Mouse (Mus musculus): ENCODE measurements around the gene Gpd1. TPM values are rescaled to one million over a fixed set of nuclear protein-coding genes. Genes with fewer than 3 reads are reported as not detected.
A peak's percentile ranks its signal among the peaks of the same experiment; 100 is the strongest.
"Not testable (repeated sequence)": the region's sequence is repeated elsewhere in the genome, so short reads cannot be mapped to it uniquely, and the experiment has no call there.

The Gpd1 gene
- polyA plus RNA-seq, 1 experiment from 2014 or later = 0.54 TPM

GRCm38 (mm10) chr15:99736675-99737074 lies 19.4 kb downstream of the Gpd1 start:
- ATAC-seq (ENCODE audit: insufficient number of reproducible peaks, insufficient read depth, low FRiP score, low TSS enrichment) = no peak
- H3K4me1 ChIP-seq = no peaks in the 10 kb centered on the region
- WGBS = 91% methylated on average over 11 of the region's 11 CpGs
- H3K9me3 ChIP-seq = no peaks in the 10 kb centered on the region
- H3K36me3 ChIP-seq = peaks cover 81% of the 10 kb centered on the region
- no peak overlapping the region for H3K4me2 ChIP-seq (replicated peaks)
- H3K9ac ChIP-seq = no peak overlapping the region
- H3K27me3 ChIP-seq = no peaks in the 10 kb centered on the region
- no peak overlapping the region for H3K27ac ChIP-seq
- H3K4me3 ChIP-seq = no peak overlapping the region

- no peak for ATAC-seq (ENCODE audit: insufficient number of reproducible peaks, insufficient read depth, low FRiP score, low TSS enrichment)
- Histone ChIP-seq H3K36me3 (peaks cover 85% of the 10 kb centered on the region), H3K4me1 (no peaks in the 10 kb centered on the region), H3K9me3 (no peaks in the 10 kb centered on the region), H3K27ac (no peak overlapping the region), H3K4me2 (replicated peaks) (no peak overlapping the region), H3K9ac (no peak overlapping the region), H3K27me3 (no peaks in the 10 kb centered on the region), H3K4me3 (no peak overlapping the region)
- WGBS = 92% methylated on average over 4 of the region's 4 CpGs
These were observed 22.9 kb downstream of the Gpd1 start for GRCm38 (mm10) chr15:99740229-99740628.

GRCm38 (mm10) chr15:99754204-99754603 lies 36.9 kb downstream of the Gpd1 start:
- no peaks in the 10 kb centered on the region for H3K4me1 ChIP-seq

GRCm38 (mm10) chr15:99767467-99767866 lies 50.2 kb downstream of the Gpd1 start:
- Histone ChIP-seq H3K36me3 (peaks cover 6% of the 10 kb centered on the region; the same call in 1 of the 2 replicates), H3K27me3 (no peaks in the 10 kb centered on the region), H3K4me1 (peaks cover 6% of the 10 kb centered on the region; the same call in 1 of the 2 replicates), H3K27ac (no peak overlapping the region), H3K4me2 (replicated peaks) (no peak overlapping the region), H3K9ac (no peak overlapping the region), H3K9me3 (no peaks in the 10 kb centered on the region), H3K4me3 (no peak overlapping the region)
- no peak for ATAC-seq (ENCODE audit: insufficient number of reproducible peaks, insufficient read depth, low FRiP score, low TSS enrichment)
- 89% methylated on average over 4 of the region's 4 CpGs for WGBS

More at GRCm38 (mm10) chr15:99754204-99754603, 36.9 kb downstream of the Gpd1 start:
- no peak overlapping the region for H3K9ac ChIP-seq
- WGBS = 87% methylated on average over 3 of the region's 3 CpGs
- H3K36me3 ChIP-seq = peaks cover 8% of the 10 kb centered on the region; the same call in 1 of the 2 replicates
- no peak overlapping the region for H3K4me3 ChIP-seq
- no peak overlapping the region for H3K27ac ChIP-seq
- no peaks in the 10 kb centered on the region for H3K9me3 ChIP-seq
- no peak overlapping the region for H3K4me2 ChIP-seq (replicated peaks)
- no peak for ATAC-seq (ENCODE audit: insufficient number of reproducible peaks, insufficient read depth, low FRiP score, low TSS enrichment)
- H3K27me3 ChIP-seq = no peaks in the 10 kb centered on the region

GRCm38 (mm10) chr15:99768761-99769160 lies 51.4 kb downstream of the Gpd1 start:
- Histone ChIP-seq H3K27ac (no peak overlapping the region), H3K9me3 (no peaks in the 10 kb centered on the region), H3K27me3 (no peaks in the 10 kb centered on the region), H3K36me3 (peaks cover 6% of the 10 kb centered on the region; the same call in 1 of the 2 replicates), H3K4me2 (replicated peaks) (no peak overlapping the region), H3K4me1 (peaks cover 9% of the 10 kb centered on the region; the same call in 1 of the 2 replicates), H3K9ac (no peak overlapping the region), H3K4me3 (no peak overlapping the region)
- no peak for ATAC-seq (ENCODE audit: insufficient number of reproducible peaks, insufficient read depth, low FRiP score, low TSS enrichment)
- WGBS = 90% methylated on average over 1 of the region's 1 CpGs

- Histone ChIP-seq H3K4me3 (peak overlapping the region; percentile 87), H3K4me2 (replicated peaks) (peak overlapping the region; percentile 83), H3K9me3 (no peaks in the 10 kb centered on the region), H3K27ac (peak overlapping the region; percentile 97), H3K27me3 (no peaks in the 10 kb centered on the region), H3K36me3 (no peaks in the 10 kb centered on the region), H3K4me1 (peaks cover 9% of the 10 kb centered on the region; the same call in 1 of the 2 replicates), H3K9ac (peak overlapping the region; percentile 89)
- no peak for ATAC-seq (ENCODE audit: insufficient number of reproducible peaks, insufficient read depth, low FRiP score, low TSS enrichment)
- WGBS = 25% methylated on average over 5 of the region's 5 CpGs
These were observed 53.7 kb downstream of the Gpd1 start for GRCm38 (mm10) chr15:99771004-99771500.

GRCm38 (mm10) chr15:99771601-99772276 lies 54.4 kb downstream of the Gpd1 start:
- Histone ChIP-seq H3K27ac (peak overlapping the region; percentile 97), H3K4me3 (peak overlapping the region; percentile 87), H3K4me1 (peaks cover 9% of the 10 kb centered on the region; the same call in 1 of the 2 replicates), H3K9ac (peak overlapping the region; percentile 89), H3K36me3 (no peaks in the 10 kb centered on the region), H3K4me2 (replicated peaks) (peak overlapping the region; percentile 83), H3K9me3 (no peaks in the 10 kb centered on the region), H3K27me3 (no peaks in the 10 kb centered on the region)
- under 1% methylated on average over 59 of the region's 59 CpGs for WGBS
- ATAC-seq (ENCODE audit: insufficient number of reproducible peaks, insufficient read depth, low FRiP score, low TSS enrichment) = peak; percentile 75

- peak; percentile 88 for ATAC-seq (ENCODE audit: insufficient number of reproducible peaks, insufficient read depth, low FRiP score, low TSS enrichment)
These were observed 55.1 kb downstream of the Gpd1 start for GRCm38 (mm10) chr15:99772277-99772880.

GRCm38 (mm10) chr15:99772881-99772924 lies 55.4 kb downstream of the Gpd1 start, which contains the start of gene Cers5:
Gene Cers5, minus strand, starts transcription at chr15:99772885.
- not testable (repeated sequence) for ATAC-seq (ENCODE audit: insufficient number of reproducible peaks, insufficient read depth, low FRiP score, low TSS enrichment); H3K4me1 ChIP-seq; H3K36me3 ChIP-seq; H3K27me3 ChIP-seq; H3K9me3 ChIP-seq
- Histone ChIP-seq H3K9ac (peak within 1 kb of the TSS; percentile 89), H3K27ac (peak within 1 kb of the TSS; percentile 97), H3K4me2 (replicated peaks) (peak within 1 kb of the TSS; percentile 83), H3K4me3 (peak within 1 kb of the TSS; percentile 87)

More at GRCm38 (mm10) chr15:99772277-99772880, 55.1 kb downstream of the Gpd1 start:
- no peaks in the 10 kb centered on the region for H3K9me3 ChIP-seq
- H3K27me3 ChIP-seq = no peaks in the 10 kb centered on the region
- no peaks in the 10 kb centered on the region for H3K36me3 ChIP-seq
- H3K4me3 ChIP-seq = peak overlapping the region; percentile 87
- H3K4me2 ChIP-seq (replicated peaks) = peak overlapping the region; percentile 83
- peak overlapping the region; percentile 97 for H3K27ac ChIP-seq
- H3K4me1 ChIP-seq = peaks cover 9% of the 10 kb centered on the region; the same call in 1 of the 2 replicates
- H3K9ac ChIP-seq = peak overlapping the region; percentile 89
- 0% methylated on average over 38 of the region's 41 CpGs for WGBS

GRCm38 (mm10) chr15:99772925-99773324 lies 55.6 kb downstream of the Gpd1 start:
- H3K27ac ChIP-seq = peak overlapping the region; percentile 97
- peak overlapping the region; percentile 83 for H3K4me2 ChIP-seq (replicated peaks)
- no peak for ATAC-seq (ENCODE audit: insufficient number of reproducible peaks, insufficient read depth, low FRiP score, low TSS enrichment)
- H3K4me3 ChIP-seq = peak overlapping the region; percentile 87; the same call in 1 of the 2 replicates
- WGBS = 33% methylated on average over 3 of the region's 3 CpGs
- H3K36me3 ChIP-seq = no peaks in the 10 kb centered on the region
- no peak overlapping the region for H3K9ac ChIP-seq
- H3K4me1 ChIP-seq = peaks cover 9% of the 10 kb centered on the region; the same call in 1 of the 2 replicates
- no peaks in the 10 kb centered on the region for H3K27me3 ChIP-seq
- no peaks in the 10 kb centered on the region for H3K9me3 ChIP-seq
